Mouse (Mus musculus): ENCODE measurements around the gene Hoxa11. TPM values are rescaled to one million over a fixed set of nuclear protein-coding genes. Genes with fewer than 3 reads are reported as not detected.
A peak's percentile ranks its signal among the peaks of the same experiment; 100 is the strongest.

The Hoxa11 gene
- polyA plus RNA-seq, 1 experiment from 2014 or later: not detected

DNA sequence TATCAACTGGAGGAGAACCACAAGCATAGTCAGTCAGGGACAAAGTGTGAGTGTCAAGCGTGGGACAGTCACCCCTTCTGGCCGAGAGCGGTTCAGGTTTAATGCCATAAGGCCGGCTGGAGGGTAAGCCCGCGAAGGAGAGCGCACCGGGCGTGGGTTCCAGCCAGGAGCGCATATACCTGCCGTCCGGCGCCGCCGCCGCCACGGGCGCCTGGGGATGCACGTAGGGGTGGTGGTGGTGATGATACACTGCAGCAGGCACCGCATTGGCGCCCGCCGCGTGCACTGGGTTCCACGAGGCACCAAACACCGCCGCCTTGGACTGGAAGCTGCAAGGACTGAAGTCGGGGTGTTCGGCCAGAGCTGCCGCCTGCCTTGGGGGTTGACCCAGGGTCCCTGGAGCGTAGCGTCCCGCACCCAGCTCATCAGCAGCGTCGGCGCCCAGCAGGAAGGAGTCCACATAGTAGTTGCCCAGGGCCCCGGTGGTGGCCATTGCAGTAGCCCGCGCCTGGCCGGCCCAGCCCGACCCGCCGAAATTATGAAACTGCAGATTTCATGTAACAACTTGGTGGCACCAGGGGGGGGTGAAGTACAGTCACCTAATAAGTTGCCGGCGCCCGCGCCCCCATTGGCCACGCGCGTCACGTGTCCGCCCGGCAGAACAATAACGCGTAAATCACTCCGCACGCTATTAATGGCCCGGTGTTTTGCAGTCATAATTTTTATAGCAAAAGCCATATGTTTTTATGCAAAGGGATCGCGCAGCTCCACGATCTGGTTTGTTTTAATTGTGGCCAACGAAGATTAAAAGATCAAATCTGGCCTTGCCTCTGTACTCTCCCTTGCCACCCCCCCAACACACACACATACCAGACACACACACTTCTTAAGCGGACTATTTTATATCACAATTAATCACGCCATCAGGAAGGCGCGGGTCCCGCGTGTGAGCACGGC lies 19.7 kb downstream of the Hoxa11 start:
- Histone ChIP-seq H3K36me3 (no peaks in the 10 kb centered on the region), H3K27me3 (peaks cover 95% of the 10 kb centered on the region), H3K27ac (replicated peaks) (no peak overlapping the region), H3K4me1 (replicated peaks) (peaks cover 8% of the 10 kb centered on the region), H3K4me3 (no peak overlapping the region), H3K4me2 (no peak overlapping the region), H3K9me3 (no peaks in the 10 kb centered on the region), H3K9ac (no peak overlapping the region)
- 2% methylated on average over 69 of the region's 69 CpGs for WGBS
- no peak for ATAC-seq (ENCODE audit: low FRiP score, low read depth)

DNA sequence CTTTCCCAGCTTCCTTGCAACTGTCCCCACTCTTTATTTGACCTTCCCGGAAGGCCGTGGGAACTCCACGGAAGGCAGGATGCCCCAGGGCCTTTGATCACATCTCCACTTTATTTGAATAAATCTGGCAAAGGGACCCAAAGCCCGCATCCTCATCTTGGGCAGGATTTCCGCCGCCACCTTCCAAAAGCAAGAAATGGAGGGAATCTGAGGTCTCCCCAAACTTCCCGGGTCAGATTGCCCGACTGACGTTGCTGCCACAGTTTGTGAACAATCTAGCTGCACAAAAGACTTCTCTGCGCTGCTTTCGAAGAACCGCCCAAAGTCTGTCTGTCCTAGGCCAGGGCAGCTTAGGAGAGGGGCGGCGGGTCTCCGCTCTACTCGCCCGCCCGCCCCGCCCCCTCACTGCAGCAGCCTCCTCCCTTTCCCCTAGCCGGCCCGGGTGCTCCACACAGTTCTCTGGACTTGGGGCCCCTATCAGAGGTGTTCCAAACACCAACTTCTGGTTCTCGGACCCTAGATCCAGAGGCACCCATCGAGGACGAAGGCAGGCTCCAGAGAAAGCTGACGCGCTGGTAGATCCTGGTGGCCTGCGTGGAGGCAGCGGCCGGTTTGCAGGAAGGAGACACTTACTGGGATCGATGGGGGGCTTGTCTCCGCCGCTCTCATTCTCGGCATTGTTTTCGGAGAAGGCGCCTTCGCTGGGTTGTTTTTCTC lies 20.6 kb downstream of the Hoxa11 start:
- ATAC-seq (ENCODE audit: low FRiP score, low read depth): no peak
- H3K27ac ChIP-seq (replicated peaks): no peak overlapping the region
- H3K9ac ChIP-seq: no peak overlapping the region
- no peak overlapping the region for H3K4me2 ChIP-seq
- no peak overlapping the region for H3K4me3 ChIP-seq
- H3K4me1 ChIP-seq (replicated peaks): peaks cover 8% of the 10 kb centered on the region
- no peaks in the 10 kb centered on the region for H3K9me3 ChIP-seq
- H3K36me3 ChIP-seq: no peaks in the 10 kb centered on the region
- under 1% methylated on average over 33 of the region's 36 CpGs for WGBS
- peaks cover 98% of the 10 kb centered on the region for H3K27me3 ChIP-seq

DNA sequence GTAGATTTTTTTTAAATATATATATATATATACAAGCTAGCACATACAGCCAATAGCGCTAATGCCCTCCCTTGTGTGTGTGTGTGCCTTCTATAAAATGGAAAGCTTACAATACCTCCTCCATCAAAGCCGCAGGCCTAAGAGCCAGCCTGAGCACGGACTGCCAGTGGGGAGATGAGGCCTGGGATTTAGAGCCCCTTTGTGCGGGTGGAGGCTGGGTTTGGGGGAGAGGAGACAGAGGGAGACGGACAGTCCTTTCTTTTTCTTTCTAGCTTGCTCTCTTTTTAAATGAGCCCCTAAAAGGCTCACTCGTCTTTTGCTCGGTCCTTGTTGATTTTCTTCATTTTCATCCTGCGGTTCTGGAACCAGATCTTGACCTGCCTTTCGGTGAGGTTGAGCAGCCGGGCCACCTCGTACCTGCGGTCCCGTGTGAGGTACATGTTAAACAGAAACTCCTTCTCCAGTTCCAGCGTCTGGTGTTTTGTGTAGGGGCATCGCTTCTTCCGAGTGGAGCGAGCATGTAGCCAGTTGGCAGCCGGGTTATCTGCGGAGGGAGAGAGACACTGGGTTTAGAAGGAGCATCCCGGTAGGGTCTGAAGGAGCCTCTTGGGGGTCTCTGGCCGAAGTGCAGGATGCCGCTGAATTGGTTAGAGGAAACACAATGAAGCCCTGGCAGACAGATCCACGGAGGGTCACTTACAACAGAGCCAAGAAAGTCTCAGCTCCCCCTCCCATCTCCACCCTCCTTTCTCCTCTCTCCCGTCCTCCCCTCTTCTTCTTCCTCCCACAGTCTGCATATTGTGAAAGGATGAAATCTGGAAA lies 21.5 kb downstream of the Hoxa11 start:
- H3K27me3 ChIP-seq: peaks cover 97% of the 10 kb centered on the region
- peaks cover 8% of the 10 kb centered on the region for H3K4me1 ChIP-seq (replicated peaks)
- no peaks in the 10 kb centered on the region for H3K9me3 ChIP-seq
- H3K4me3 ChIP-seq: no peak overlapping the region
- H3K27ac ChIP-seq (replicated peaks): no peak overlapping the region
- H3K4me2 ChIP-seq: no peak overlapping the region
- WGBS: 2% methylated on average over 24 of the region's 24 CpGs
- H3K9ac ChIP-seq: no peak overlapping the region
- no peak for ATAC-seq (ENCODE audit: low FRiP score, low read depth)
- no peaks in the 10 kb centered on the region for H3K36me3 ChIP-seq

DNA sequence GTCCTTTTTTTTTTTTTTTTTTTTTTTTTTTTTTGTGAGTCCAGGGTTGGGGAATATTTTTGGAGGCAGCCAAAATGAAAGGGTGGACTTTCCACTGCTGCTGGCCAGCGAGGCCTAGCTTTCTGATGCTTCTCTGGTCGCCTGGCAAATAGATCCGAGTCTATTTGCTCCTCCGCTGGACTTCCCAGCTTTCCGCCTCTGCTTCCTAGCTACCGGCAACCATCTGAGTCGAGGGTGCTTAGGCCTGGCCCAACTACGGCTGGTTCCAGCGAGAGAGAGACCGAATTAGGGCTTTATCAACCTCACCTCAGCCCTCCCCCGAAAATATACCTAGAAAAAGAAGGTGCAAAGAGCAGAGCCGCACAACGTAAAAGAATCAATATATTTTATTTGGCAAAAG lies 22.9 kb downstream of the Hoxa11 start:
- no peaks in the 10 kb centered on the region for H3K36me3 ChIP-seq
- H3K9me3 ChIP-seq: no peaks in the 10 kb centered on the region
- no peak overlapping the region for H3K4me2 ChIP-seq
- no peak for ATAC-seq (ENCODE audit: low FRiP score, low read depth)
- no peak overlapping the region for H3K4me3 ChIP-seq
- H3K27ac ChIP-seq (replicated peaks): no peak overlapping the region
- no peak overlapping the region for H3K9ac ChIP-seq
- H3K27me3 ChIP-seq: peaks cover 98% of the 10 kb centered on the region
- H3K4me1 ChIP-seq (replicated peaks): peaks cover 8% of the 10 kb centered on the region
- WGBS: 15% methylated on average over 13 of the region's 13 CpGs

DNA sequence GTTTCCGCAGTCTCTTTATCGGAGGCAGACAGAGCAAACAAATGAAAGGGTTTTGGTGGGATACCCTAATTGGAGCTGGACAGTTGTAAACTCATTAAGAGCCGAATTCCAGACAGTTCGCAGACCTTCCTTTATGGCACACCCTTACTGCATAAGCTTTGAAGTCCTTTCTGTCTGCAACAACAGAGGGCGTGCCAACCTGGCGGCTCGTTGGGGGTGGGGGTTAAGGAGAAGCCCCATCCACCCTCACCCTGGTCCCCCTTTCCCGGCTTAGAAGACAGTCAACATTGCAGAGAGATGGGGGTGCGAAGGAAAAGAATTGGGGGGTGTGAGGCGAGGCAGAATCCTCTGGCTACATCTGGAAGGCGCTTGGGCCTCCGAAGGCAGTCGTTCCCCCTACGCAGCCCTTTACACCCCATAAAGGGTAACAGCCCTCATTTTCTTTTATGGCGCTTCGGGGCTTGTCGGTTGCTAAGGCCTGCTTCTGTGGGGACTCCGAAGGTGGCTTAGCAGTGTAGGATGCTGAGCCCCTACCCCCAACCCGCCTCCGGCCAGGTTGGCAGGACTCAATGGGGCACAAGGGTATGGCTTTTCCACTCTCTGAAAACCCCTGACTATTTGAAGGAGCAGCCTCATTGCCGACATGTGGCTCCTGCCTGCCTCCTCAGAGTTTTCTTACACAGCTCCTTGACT lies 23.5 kb downstream of the Hoxa11 start:
- peak; percentile 32; the same call in 1 of the 2 replicates for ATAC-seq (ENCODE audit: low FRiP score, low read depth)
- Histone ChIP-seq H3K4me3 (peak overlapping the region; percentile 47), H3K27me3 (peaks cover 96% of the 10 kb centered on the region), H3K4me2 (peak overlapping the region; percentile 87), H3K9me3 (no peaks in the 10 kb centered on the region), H3K36me3 (no peaks in the 10 kb centered on the region), H3K4me1 (replicated peaks) (peaks cover 12% of the 10 kb centered on the region), H3K27ac (replicated peaks) (no peak overlapping the region), H3K9ac (no peak overlapping the region)
- WGBS: 7% methylated on average over 21 of the region's 21 CpGs

DNA sequence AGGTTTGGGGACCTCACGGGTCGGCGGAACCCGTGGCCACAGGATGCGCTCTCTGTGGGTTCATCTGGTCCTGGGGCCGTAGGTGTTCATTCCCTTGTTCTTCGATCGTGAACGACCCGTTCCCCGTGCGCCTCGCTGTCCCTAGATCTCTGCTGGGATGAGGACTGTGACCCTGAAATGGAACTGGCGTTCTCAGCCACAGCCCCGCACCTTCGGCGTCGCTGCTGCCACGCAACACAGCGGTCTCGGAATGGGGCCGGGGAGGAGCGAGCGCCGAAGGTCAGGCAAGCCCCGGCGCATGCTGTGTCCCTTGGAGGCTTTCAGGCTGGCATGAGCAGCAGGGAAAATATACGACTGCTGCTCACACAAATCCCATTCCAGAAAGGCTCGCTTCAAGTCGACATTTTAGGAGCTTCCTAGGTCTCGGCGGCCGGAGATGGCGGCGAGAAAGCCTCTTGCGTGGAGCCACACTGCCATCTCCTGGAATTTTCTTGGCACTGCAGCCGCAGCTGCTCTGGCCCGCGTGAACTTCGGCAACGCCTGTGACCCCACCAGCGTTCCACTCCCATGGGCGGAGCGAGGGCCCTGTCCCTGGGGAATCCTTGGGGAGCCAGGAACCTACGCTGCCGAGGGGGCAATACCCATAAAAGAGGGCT lies 24.1 kb downstream of the Hoxa11 start, which contains the start of gene Hoxa7:
TSS of gene Hoxa7 (minus strand) at position 518 of the 656 bp plus-strand sequence.
- no peaks in the 10 kb centered on the region for H3K36me3 ChIP-seq
- peak; percentile 76 for ATAC-seq (ENCODE audit: low FRiP score, low read depth)
- peaks cover 92% of the 10 kb centered on the region for H3K27me3 ChIP-seq
- H3K27ac ChIP-seq (replicated peaks): no peak within 1 kb of the TSS
- peak within 1 kb of the TSS; percentile 47 for H3K4me3 ChIP-seq
- H3K4me2 ChIP-seq: peak within 1 kb of the TSS; percentile 87
- no peaks in the 10 kb centered on the region for H3K9me3 ChIP-seq
- WGBS: 1% methylated on average over 46 of the region's 46 CpGs
- H3K4me1 ChIP-seq (replicated peaks): peaks cover 12% of the 10 kb centered on the region
- peak within 1 kb of the TSS; percentile 48 for H3K9ac ChIP-seq

DNA sequence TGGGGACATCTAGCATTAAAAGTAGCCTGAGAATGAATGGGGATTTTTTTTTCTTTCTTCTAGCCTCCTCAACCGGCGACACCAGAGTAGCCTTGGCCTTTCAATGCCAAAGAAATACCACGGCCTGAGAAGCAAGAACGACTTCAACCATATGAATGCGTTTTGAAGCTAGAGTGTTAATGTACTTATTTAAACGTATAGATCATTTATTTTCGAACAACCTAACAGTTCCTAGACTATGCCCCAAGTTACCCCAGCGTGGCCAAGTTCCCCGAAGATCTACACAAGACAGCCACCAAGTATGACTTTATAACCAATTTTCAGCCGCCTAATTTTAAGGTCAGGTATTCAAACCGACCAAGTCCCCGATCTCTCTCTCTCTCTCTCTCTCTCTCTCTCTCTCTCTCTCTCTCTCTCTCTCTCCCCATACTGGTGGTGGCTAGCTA lies 24.7 kb downstream of the Hoxa11 start:
- peak overlapping the region; percentile 47 for H3K4me3 ChIP-seq
- H3K9ac ChIP-seq: no peak overlapping the region
- no peak overlapping the region for H3K27ac ChIP-seq (replicated peaks)
- no peaks in the 10 kb centered on the region for H3K36me3 ChIP-seq
- H3K9me3 ChIP-seq: no peaks in the 10 kb centered on the region
- no peak for ATAC-seq (ENCODE audit: low FRiP score, low read depth)
- H3K27me3 ChIP-seq: peaks cover 92% of the 10 kb centered on the region
- peaks cover 12% of the 10 kb centered on the region for H3K4me1 ChIP-seq (replicated peaks)
- H3K4me2 ChIP-seq: peak overlapping the region; percentile 87
- WGBS: 6% methylated on average over 12 of the region's 12 CpGs

DNA sequence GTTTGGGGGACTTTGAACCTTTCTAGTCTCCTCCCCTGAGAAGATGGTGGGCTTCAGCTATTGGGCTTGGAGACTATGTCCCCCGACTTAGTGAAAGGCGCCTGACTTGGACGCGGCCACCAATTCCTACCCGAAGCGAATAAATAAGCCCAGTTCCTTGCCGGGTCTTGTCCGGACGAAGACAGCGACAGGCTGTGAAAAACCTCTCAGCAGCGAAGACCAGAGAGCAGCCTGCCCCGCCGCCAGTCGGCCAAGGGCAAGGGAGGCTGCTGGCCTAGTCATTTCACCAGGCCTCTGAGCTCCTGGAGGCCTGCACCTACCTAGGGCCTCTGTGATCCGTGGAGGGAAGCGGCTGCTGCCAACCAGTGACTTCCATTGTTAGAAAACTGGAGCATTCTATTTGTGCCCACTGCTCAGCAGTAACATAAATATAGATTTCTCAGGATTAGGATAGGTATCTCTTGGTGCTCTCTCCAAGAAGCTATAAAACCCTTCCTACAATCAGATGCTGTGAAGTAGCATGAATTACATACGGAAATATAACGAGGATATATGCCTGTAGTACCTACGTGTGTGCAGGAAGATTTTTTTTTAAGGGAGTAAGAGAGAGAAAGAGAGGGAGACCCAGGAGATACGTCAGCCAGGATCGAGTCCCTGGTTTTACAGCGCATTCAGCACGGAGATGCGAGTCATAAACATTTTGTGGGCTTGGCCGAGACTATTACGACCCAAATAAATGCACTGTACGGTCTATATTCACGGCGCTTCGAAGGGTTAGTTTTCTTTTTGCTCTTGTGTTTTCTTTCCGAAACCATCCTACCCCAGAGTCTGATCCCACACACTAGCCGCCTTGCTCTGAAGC lies 25.4 kb downstream of the Hoxa11 start:
- Histone ChIP-seq H3K4me1 (replicated peaks) (peaks cover 12% of the 10 kb centered on the region), H3K9me3 (no peaks in the 10 kb centered on the region), H3K4me2 (no peak overlapping the region), H3K36me3 (no peaks in the 10 kb centered on the region), H3K9ac (no peak overlapping the region), H3K27ac (replicated peaks) (no peak overlapping the region), H3K27me3 (peaks cover 92% of the 10 kb centered on the region), H3K4me3 (no peak overlapping the region)
- WGBS: 17% methylated on average over 32 of the region's 32 CpGs
- no peak for ATAC-seq (ENCODE audit: low FRiP score, low read depth)

DNA sequence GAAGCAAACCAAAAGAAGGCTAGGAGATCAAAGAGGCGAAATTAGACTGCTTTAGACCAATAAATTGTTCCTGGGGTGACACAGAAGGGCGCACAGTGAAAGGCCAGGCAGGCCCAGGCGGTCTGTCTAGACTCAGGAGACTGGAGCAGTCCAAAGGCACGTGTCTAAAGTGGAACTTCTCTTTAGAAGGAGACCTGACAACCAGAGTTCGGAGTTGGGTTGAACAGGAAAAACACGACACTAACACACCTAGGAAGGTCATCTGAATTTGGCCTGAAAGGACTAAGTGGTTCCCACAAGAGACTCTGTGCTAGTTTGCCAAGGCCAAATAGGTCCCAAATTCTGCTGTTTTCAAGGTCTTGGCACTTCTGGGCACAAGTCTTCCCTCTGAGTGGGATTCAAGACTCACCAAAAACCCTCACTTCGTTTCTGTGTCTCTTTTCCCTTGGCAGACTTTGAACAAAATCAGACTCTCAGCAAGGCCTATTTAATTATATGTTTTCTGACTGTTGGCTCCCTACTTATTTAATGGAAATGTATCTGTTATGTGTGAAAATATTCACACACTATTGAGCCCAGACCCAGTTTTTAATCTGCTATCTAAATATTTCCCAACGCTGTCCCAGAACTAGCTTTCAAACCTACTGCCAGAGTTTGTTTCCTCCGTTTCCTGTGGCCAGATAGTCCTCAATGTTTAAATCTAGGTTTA lies 26.2 kb downstream of the Hoxa11 start:
- Histone ChIP-seq H3K4me2 (no peak overlapping the region), H3K9me3 (no peaks in the 10 kb centered on the region), H3K27me3 (peaks cover 92% of the 10 kb centered on the region), H3K27ac (replicated peaks) (no peak overlapping the region), H3K36me3 (no peaks in the 10 kb centered on the region), H3K4me1 (replicated peaks) (peaks cover 12% of the 10 kb centered on the region), H3K4me3 (no peak overlapping the region), H3K9ac (no peak overlapping the region)
- no peak for ATAC-seq (ENCODE audit: low FRiP score, low read depth)
- 21% methylated on average over 9 of the region's 9 CpGs for WGBS
